Mouse (Mus musculus): ENCODE data around the gene Gm5460.

DNA sequence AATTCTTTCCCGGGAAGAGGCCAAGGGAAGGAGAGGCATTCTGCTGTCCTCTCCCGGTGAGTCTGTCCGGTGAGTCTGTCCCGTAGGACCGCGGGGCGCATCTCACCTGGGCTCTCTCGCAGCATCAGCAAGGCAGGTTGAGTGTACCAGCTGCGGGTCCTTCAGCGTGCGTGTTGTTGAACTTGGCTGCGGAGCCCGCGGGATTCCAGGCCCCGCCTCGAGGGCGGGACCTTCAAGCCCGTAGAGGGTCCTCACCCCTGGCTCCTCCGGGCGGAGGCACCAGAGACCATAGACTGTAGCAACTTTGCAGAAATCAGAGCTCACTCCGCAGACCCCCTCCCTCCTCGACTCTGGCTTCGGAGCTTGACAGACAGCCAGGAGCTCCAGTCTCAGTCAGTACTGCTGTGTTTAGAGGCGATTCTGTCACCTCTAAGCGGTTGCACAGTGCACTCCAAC is 37.9 kb upstream of the Gm5460 start, which contains the start of gene Zfp488:
- TF ChIP-seq CTCF (IDR thresholded peaks at IDR 0.05; ENCODE audit: insufficient read depth, low read depth, low read length) (no peak), POLR2A (IDR thresholded peaks at IDR 0.05; ENCODE audit: insufficient read depth, low read depth, low read length) (no peak)
